11 mouse cellular contexts compared by ENCODE assay signal in genomic region chr5:64325741-64326355, GRCm38 (mm10).
DNase-seq lines count a peak whose midpoint lies in the region; ATAC-seq and TF ChIP-seq lines count a peak whose summit lies in the region.
"Had no signal": no experiment of that assay in that cellular context is flagged by ENCODE, and none has a peak within 500 bp of the region (broad histone marks: within the 10 kb centered on the region; RNA-seq: fewer than 3 reads in every experiment).

No protein-coding gene starts in this region.

- ATAC-seq in forebrain, embryonic 13.5 days = 0 out of 2 replicates have a peak, but pooled peaks have one; percentile 42
- ATAC-seq in forebrain, postnatal 0 days = no peak
- ATAC-seq in kidney, postnatal 0 days (replicated peaks; ENCODE audit: low FRiP score, low read depth) = no peak
- ATAC-seq in liver, postnatal 0 days = peak; percentile 69

- WGBS in forebrain, embryonic 13.5 days = 89% methylated on average over 5 of the region's 5 CpGs
- 84% methylated on average over 5 of the region's 5 CpGs for WGBS in forebrain, postnatal 0 days
- 69% methylated on average over 5 of the region's 5 CpGs for WGBS in kidney, postnatal 0 days
- 72% methylated on average over 5 of the region's 5 CpGs for WGBS in liver, postnatal 0 days (ENCODE audit: insufficient replicate concordance)

- H3K9me3 ChIP-seq in forebrain, embryonic 13.5 days (replicated peaks) = no peaks in the 10 kb centered on the region
- no peaks in the 10 kb centered on the region for H3K9me3 ChIP-seq in forebrain, postnatal 0 days (ENCODE audit: low read length)
- H3K9me3 ChIP-seq in kidney, postnatal 0 days (replicated peaks; ENCODE audit: low read length) = no peaks in the 10 kb centered on the region
- H3K9me3 ChIP-seq in liver, postnatal 0 days (ENCODE audit: low read length) = no peaks in the 10 kb centered on the region
- H3K9me3 ChIP-seq: midbrain, embryonic 15.5 days had no signal

- peaks cover 43% of the 10 kb centered on the region for H3K36me3 ChIP-seq in forebrain, embryonic 13.5 days (ENCODE audit: poor library complexity, severe bottlenecking)
- no peaks in the 10 kb centered on the region for H3K36me3 ChIP-seq in forebrain, postnatal 0 days (ENCODE audit: insufficient read depth)
- peaks cover 13% of the 10 kb centered on the region; the same call in 1 of the 2 replicates for H3K36me3 ChIP-seq in kidney, postnatal 0 days (ENCODE audit: insufficient read depth, low read length)
- peaks cover 14% of the 10 kb centered on the region for H3K36me3 ChIP-seq in liver, postnatal 0 days (replicated peaks; ENCODE audit: insufficient read depth, low read length)
- H3K36me3 ChIP-seq: midbrain, embryonic 15.5 days had no signal

- no peak for TF ChIP-seq EP300 in liver, postnatal 0 days (IDR thresholded peaks at IDR 0.05; ENCODE audit: low read depth)

- DNase-seq in forebrain, postnatal 0 days = no peak
- DNase-seq in kidney, postnatal 0 days (ENCODE audit: low spot score) = no peak
- no peak for DNase-seq in kidney, postnatal 4 days
- DNase-seq in liver, postnatal 0 days = no peak
- no peak for DNase-seq in cerebellum, adult 11 months
- no peak for DNase-seq in layer of hippocampus, postnatal 14 days (ENCODE audit: low spot score in 2 of 2)
- DNase-seq: cerebellum, postnatal 25 days; right cerebral cortex, postnatal 14 days had no signal

- no peak overlapping the region for H3K9ac ChIP-seq in forebrain, embryonic 13.5 days
- H3K9ac ChIP-seq in forebrain, postnatal 0 days = no peak overlapping the region
- no peak overlapping the region for H3K9ac ChIP-seq in kidney, postnatal 0 days (ENCODE audit: low read depth, low read length)
- no peak overlapping the region for H3K9ac ChIP-seq in liver, postnatal 0 days (replicated peaks)
- H3K9ac ChIP-seq: midbrain, embryonic 15.5 days had no signal

- no peaks in the 10 kb centered on the region for H3K27me3 ChIP-seq in forebrain, embryonic 13.5 days
- H3K27me3 ChIP-seq in forebrain, postnatal 0 days (ENCODE audit: insufficient read depth, low read length) = no peaks in the 10 kb centered on the region
- no peaks in the 10 kb centered on the region for H3K27me3 ChIP-seq in kidney, postnatal 0 days (ENCODE audit: insufficient read depth, low read length)
- H3K27me3 ChIP-seq in liver, postnatal 0 days (ENCODE audit: insufficient read depth, low read length) = no peaks in the 10 kb centered on the region
- H3K27me3 ChIP-seq: midbrain, embryonic 15.5 days had no signal

- H3K4me3 ChIP-seq in forebrain, embryonic 13.5 days = no peak overlapping the region
- no peak overlapping the region for H3K4me3 ChIP-seq in forebrain, postnatal 0 days (ENCODE audit: low read depth, low read length)
- H3K4me3 ChIP-seq in kidney, postnatal 0 days (replicated peaks; ENCODE audit: low read depth, low read length) = no peak overlapping the region
- no peak overlapping the region for H3K4me3 ChIP-seq in embryonic fibroblast, embryonic 13.5 days (ENCODE audit: insufficient read depth, low read length)
- H3K4me3 ChIP-seq in liver, postnatal 0 days (ENCODE audit: low read depth, low read length) = no peak overlapping the region
- H3K4me3 ChIP-seq: midbrain, embryonic 15.5 days had no signal

- H3K4me2 ChIP-seq in forebrain, embryonic 13.5 days = no peak overlapping the region
- no peak overlapping the region for H3K4me2 ChIP-seq in forebrain, postnatal 0 days (ENCODE audit: low read depth)
- no peak overlapping the region for H3K4me2 ChIP-seq in kidney, postnatal 0 days (ENCODE audit: low read length)
- no peak overlapping the region for H3K4me2 ChIP-seq in liver, postnatal 0 days (ENCODE audit: low read depth, low read length)
- H3K4me2 ChIP-seq: midbrain, embryonic 15.5 days had no signal

- no peak for TF ChIP-seq CTCF in forebrain, postnatal 0 days (IDR thresholded peaks at IDR 0.05; ENCODE audit: low read depth)
- TF ChIP-seq CTCF in kidney, postnatal 0 days (IDR thresholded peaks at IDR 0.05; ENCODE audit: low read depth) = no peak
- no peak for TF ChIP-seq CTCF in embryonic fibroblast, embryonic 13.5 days (IDR thresholded peaks at IDR 0.05; ENCODE audit: borderline replicate concordance, insufficient read depth, low read length)
- TF ChIP-seq CTCF in liver, postnatal 0 days (IDR thresholded peaks at IDR 0.05; ENCODE audit: low read depth) = no peak

- H3K27ac ChIP-seq in forebrain, embryonic 13.5 days = no peak overlapping the region; the same call in 1 of the 2 replicates
- no peak overlapping the region for H3K27ac ChIP-seq in forebrain, postnatal 0 days (ENCODE audit: low read depth, low read length)
- peak overlapping the region; percentile 57 for H3K27ac ChIP-seq in kidney, postnatal 0 days
- H3K27ac ChIP-seq in embryonic fibroblast, embryonic 13.5 days (ENCODE audit: insufficient read depth, low read length) = peak overlapping the region; percentile 27; the same call in 1 of the 2 replicates
- H3K27ac ChIP-seq in liver, postnatal 0 days (ENCODE audit: low read depth) = peak overlapping the region; percentile 78

- peaks cover 21% of the 10 kb centered on the region; the same call in 1 of the 2 replicates for H3K4me1 ChIP-seq in forebrain, embryonic 13.5 days
- H3K4me1 ChIP-seq in forebrain, postnatal 0 days (ENCODE audit: insufficient read depth) = peaks cover 8% of the 10 kb centered on the region; the same call in 1 of the 2 replicates
- H3K4me1 ChIP-seq in kidney, postnatal 0 days (replicated peaks; ENCODE audit: insufficient read depth, low read length) = peaks cover 18% of the 10 kb centered on the region
- H3K4me1 ChIP-seq in embryonic fibroblast, embryonic 13.5 days (ENCODE audit: control insufficient read depth, insufficient read depth, low read length) = peaks cover 6% of the 10 kb centered on the region
- peaks cover 22% of the 10 kb centered on the region for H3K4me1 ChIP-seq in liver, postnatal 0 days (ENCODE audit: insufficient read depth)

- TF ChIP-seq POLR2A in embryonic fibroblast, embryonic 13.5 days (IDR thresholded peaks at IDR 0.05; ENCODE audit: low read depth, low read length) = no peak

Comparison
In these comparisons a context has a peak if more than half of its experiments do, and no peak if none do; other contexts are left out.
1. ATAC-seq: peak in forebrain, embryonic 13.5 days (single experiment) and liver, postnatal 0 days (single experiment); none in forebrain, postnatal 0 days (single experiment) and kidney, postnatal 0 days (single experiment).
2. H3K27ac ChIP-seq: peak in kidney, postnatal 0 days (single experiment), embryonic fibroblast, embryonic 13.5 days (single experiment) and liver, postnatal 0 days (single experiment); none in forebrain, embryonic 13.5 days (single experiment) and forebrain, postnatal 0 days (single experiment).